Mouse (Mus musculus): ENCODE measurements around the gene Lum. TPM values are rescaled to one million over a fixed set of nuclear protein-coding genes. Genes with fewer than 3 reads are reported as not detected.

Gene Lum
- polyA plus RNA-seq, 1 experiment from 2014 or later = 106 TPM

GRCm38 (mm10) chr10:97603256-97603655, 38.3 kb downstream of the Lum start:
- no peaks in the 10 kb centered on the region for H3K4me1 ChIP-seq (ENCODE audit: control insufficient read depth, insufficient read depth, low read length)
- no peaks in the 10 kb centered on the region for H3K36me3 ChIP-seq (replicated peaks; ENCODE audit: control insufficient read depth, insufficient read depth, low read depth, low read length)
- ATAC-seq (replicated peaks; ENCODE audit: insufficient number of reproducible peaks, low FRiP score, low TSS enrichment, low read depth) = no peak
- H3K27ac ChIP-seq (replicated peaks; ENCODE audit: low read depth, low read length) = no peak overlapping the region
- no peak for DNase-seq (ENCODE audit: low spot score)
- H3K4me3 ChIP-seq (ENCODE audit: low read depth, low read length) = no peak overlapping the region
- H3K27me3 ChIP-seq (ENCODE audit: control insufficient read depth, insufficient read depth, low read length) = no peaks in the 10 kb centered on the region
- H3K4me2 ChIP-seq (ENCODE audit: low read depth, low read length) = no peak overlapping the region
- H3K9me3 ChIP-seq (replicated peaks; ENCODE audit: control insufficient read depth, low read length) = no peaks in the 10 kb centered on the region
- no peak overlapping the region for H3K9ac ChIP-seq (replicated peaks; ENCODE audit: low read length)

GRCm38 (mm10) chr10:97606579-97606978, 41.7 kb downstream of the Lum start, which contains the start of gene Kera:
Gene Kera (plus strand): TSS chr10:97606879.
- Histone ChIP-seq H3K4me2 (ENCODE audit: low read depth, low read length) (no peak within 1 kb of the TSS), H3K36me3 (replicated peaks; ENCODE audit: control insufficient read depth, insufficient read depth, low read depth, low read length) (no peaks in the 10 kb centered on the region), H3K27me3 (ENCODE audit: control insufficient read depth, insufficient read depth, low read length) (no peaks in the 10 kb centered on the region), H3K4me3 (ENCODE audit: low read depth, low read length) (no peak within 1 kb of the TSS), H3K9me3 (replicated peaks; ENCODE audit: control insufficient read depth, low read length) (no peaks in the 10 kb centered on the region), H3K27ac (replicated peaks; ENCODE audit: low read depth, low read length) (no peak within 1 kb of the TSS), H3K4me1 (ENCODE audit: control insufficient read depth, insufficient read depth, low read length) (no peaks in the 10 kb centered on the region), H3K9ac (replicated peaks; ENCODE audit: low read length) (no peak within 1 kb of the TSS)
- ATAC-seq (replicated peaks; ENCODE audit: insufficient number of reproducible peaks, low FRiP score, low TSS enrichment, low read depth) = no peak
- no peak for DNase-seq (ENCODE audit: low spot score)
- WGBS = 69% methylated on average over 2 of the region's 2 CpGs

Other genes starting within 250 kb of the Lum start
- gene Dcn, start 85.5 kb upstream of the Lum start, polyA plus RNA-seq (2014; fragmentation: Nextera tagmentation; extraction: Ambion mirVana) = 17.9 and 20.7 TPM in 2 replicates
- gene Kera, start 41.8 kb downstream of the Lum start, polyA plus RNA-seq (2014; fragmentation: Nextera tagmentation; extraction: Ambion mirVana) = 1.3 and 3.2 TPM in 2 replicates
- gene Epyc, start 78.9 kb downstream of the Lum start, polyA plus RNA-seq (2014; fragmentation: Nextera tagmentation; extraction: Ambion mirVana) = 2.0 and 2.1 TPM in 2 replicates
- not detected in 2 replicates for gene Ccer1, start 127.9 kb downstream of the Lum start, polyA plus RNA-seq (2014; fragmentation: Nextera tagmentation; extraction: Ambion mirVana)
- gene C030005K15Rik, start 161.6 kb downstream of the Lum start, polyA plus RNA-seq (2014; fragmentation: Nextera tagmentation; extraction: Ambion mirVana) = not detected in 2 replicates